Mouse (Mus musculus): ENCODE results near the gene Arntl. TPM values are rescaled to one million over a fixed set of nuclear protein-coding genes. Genes with fewer than 3 reads are reported as not detected.
"Not testable (repeated sequence)": the region's sequence is repeated elsewhere in the genome, so short reads cannot be mapped to it uniquely, and the experiment has no call there.

Gene Arntl
- polyA plus RNA-seq, 1 experiment from 2014 or later: 6.2 TPM

- Histone ChIP-seq H3K27ac (replicated peaks) (no peak overlapping the region), H3K9ac (no peak overlapping the region), H3K27me3 (replicated peaks) (no peaks in the 10 kb centered on the region), H3K4me1 (peaks cover 56% of the 10 kb centered on the region), H3K9me3 (no peaks in the 10 kb centered on the region), H3K36me3 (no peaks in the 10 kb centered on the region), H3K4me2 (no peak overlapping the region), H3K4me3 (no peak overlapping the region)
- ATAC-seq (ENCODE audit: extremely low read depth, insufficient number of reproducible peaks, low FRiP score, low TSS enrichment): no peak
- WGBS: 87% methylated on average over 7 of the region's 7 CpGs
These were observed 46.6 kb downstream of the Arntl start for GRCm38 (mm10) chr7:113253777-113254405.

- Histone ChIP-seq H3K27ac (replicated peaks) (no peak overlapping the region), H3K9me3 (no peaks in the 10 kb centered on the region), H3K4me1 (peaks cover 52% of the 10 kb centered on the region), H3K4me2 (no peak overlapping the region), H3K4me3 (no peak overlapping the region), H3K36me3 (no peaks in the 10 kb centered on the region), H3K9ac (no peak overlapping the region), H3K27me3 (replicated peaks) (no peaks in the 10 kb centered on the region)
- WGBS: 52% methylated on average over 4 of the region's 4 CpGs
- no peak for ATAC-seq (ENCODE audit: extremely low read depth, insufficient number of reproducible peaks, low FRiP score, low TSS enrichment)
These were observed 48.8 kb downstream of the Arntl start for GRCm38 (mm10) chr7:113256046-113256445.

- ATAC-seq (ENCODE audit: extremely low read depth, insufficient number of reproducible peaks, low FRiP score, low TSS enrichment): no peak
- H3K27me3 ChIP-seq (replicated peaks): no peaks in the 10 kb centered on the region
- H3K9me3 ChIP-seq: no peaks in the 10 kb centered on the region
- no peak overlapping the region for H3K27ac ChIP-seq (replicated peaks)
- H3K4me2 ChIP-seq: no peak overlapping the region
- H3K4me3 ChIP-seq: no peak overlapping the region
- H3K9ac ChIP-seq: no peak overlapping the region
- WGBS: 70% methylated on average over 4 of the region's 4 CpGs
- H3K4me1 ChIP-seq: peaks cover 46% of the 10 kb centered on the region
- H3K36me3 ChIP-seq: no peaks in the 10 kb centered on the region
These were observed 51.2 kb downstream of the Arntl start for GRCm38 (mm10) chr7:113258430-113258829.

- H3K4me3 ChIP-seq: no peak overlapping the region
These were observed 53.3 kb downstream of the Arntl start for GRCm38 (mm10) chr7:113260321-113261167.

DNA sequence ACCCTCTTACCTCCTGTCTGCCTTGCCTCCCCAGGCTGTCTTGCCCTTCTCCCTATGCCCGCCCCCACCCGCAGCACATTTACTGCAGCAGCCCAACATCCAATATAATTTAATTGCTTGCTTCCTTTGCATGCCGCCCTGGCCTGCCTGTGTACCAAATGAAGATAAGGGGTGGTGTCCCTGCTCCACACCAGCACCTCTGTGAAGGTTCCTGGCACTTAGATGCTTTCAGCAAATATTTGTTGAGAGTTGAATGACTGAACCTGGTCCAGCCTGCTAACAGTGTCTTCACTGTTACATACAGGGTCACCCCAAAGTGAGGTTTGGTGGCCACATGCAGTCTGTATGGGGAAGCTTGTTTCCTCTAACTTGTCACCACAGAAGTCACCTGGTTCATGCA is 54.4 kb downstream of the Arntl start:
- H3K4me1 ChIP-seq: peaks cover 32% of the 10 kb centered on the region
- H3K9me3 ChIP-seq: no peaks in the 10 kb centered on the region
- ATAC-seq (ENCODE audit: extremely low read depth, insufficient number of reproducible peaks, low FRiP score, low TSS enrichment): no peak
- H3K27me3 ChIP-seq (replicated peaks): no peaks in the 10 kb centered on the region
- no peaks in the 10 kb centered on the region for H3K36me3 ChIP-seq
- WGBS: 66% methylated on average over 3 of the region's 3 CpGs
- no peak overlapping the region for H3K27ac ChIP-seq (replicated peaks)
- no peak overlapping the region for H3K9ac ChIP-seq
- no peak overlapping the region for H3K4me3 ChIP-seq
- no peak overlapping the region for H3K4me2 ChIP-seq

More at GRCm38 (mm10) chr7:113260321-113261167, 53.3 kb downstream of the Arntl start:
- Histone ChIP-seq H3K36me3 (no peaks in the 10 kb centered on the region), H3K9me3 (no peaks in the 10 kb centered on the region), H3K27ac (replicated peaks) (0 out of 2 replicates have a peak overlapping the region, but pooled peaks have one; percentile 54), H3K4me1 (peaks cover 38% of the 10 kb centered on the region), H3K4me2 (no peak overlapping the region), H3K27me3 (replicated peaks) (no peaks in the 10 kb centered on the region), H3K9ac (no peak overlapping the region)
- 70% methylated on average over 21 of the region's 21 CpGs for WGBS
- no peak for ATAC-seq (ENCODE audit: extremely low read depth, insufficient number of reproducible peaks, low FRiP score, low TSS enrichment)

GRCm38 (mm10) chr7:113262510-113263467 is 55.5 kb downstream of the Arntl start:
- not testable (repeated sequence) for H3K4me3 ChIP-seq; ATAC-seq (ENCODE audit: extremely low read depth, insufficient number of reproducible peaks, low FRiP score, low TSS enrichment); H3K9ac ChIP-seq; H3K4me2 ChIP-seq; H3K27me3 ChIP-seq (replicated peaks); H3K27ac ChIP-seq (replicated peaks); H3K9me3 ChIP-seq; H3K36me3 ChIP-seq
- peaks cover 32% of the 10 kb centered on the region for H3K4me1 ChIP-seq
- WGBS: 43% methylated on average over 14 of the region's 14 CpGs

DNA sequence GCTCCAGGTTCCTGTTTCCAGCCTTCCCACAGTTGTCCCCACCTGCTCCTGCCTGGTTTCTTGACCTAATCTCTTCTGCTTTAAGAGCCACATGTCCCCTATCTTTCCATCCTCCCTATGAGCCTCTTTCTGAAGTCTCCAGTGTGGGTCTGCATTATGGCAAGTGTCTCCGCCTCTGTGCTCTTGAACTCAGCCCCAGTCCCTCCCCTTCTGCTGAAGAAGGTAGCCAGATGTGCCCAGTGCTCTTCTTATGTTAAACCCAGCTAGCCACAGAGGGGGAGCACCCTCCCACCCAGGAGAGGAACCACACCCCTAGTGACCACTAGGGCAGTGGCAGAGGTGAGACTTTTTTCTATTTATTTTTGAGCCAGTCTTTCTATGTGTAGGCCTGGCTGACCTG is 56.7 kb downstream of the Arntl start:
- no peak for ATAC-seq (ENCODE audit: extremely low read depth, insufficient number of reproducible peaks, low FRiP score, low TSS enrichment)

GRCm38 (mm10) chr7:113268287-113268686 is 61.0 kb downstream of the Arntl start:
- Histone ChIP-seq H3K4me1 (peaks cover 16% of the 10 kb centered on the region), H3K9ac (no peak overlapping the region), H3K9me3 (no peaks in the 10 kb centered on the region), H3K27ac (replicated peaks) (no peak overlapping the region), H3K4me3 (no peak overlapping the region), H3K27me3 (replicated peaks) (no peaks in the 10 kb centered on the region), H3K4me2 (no peak overlapping the region), H3K36me3 (no peaks in the 10 kb centered on the region)
- no peak for ATAC-seq (ENCODE audit: extremely low read depth, insufficient number of reproducible peaks, low FRiP score, low TSS enrichment)
- WGBS: 74% methylated on average over 9 of the region's 9 CpGs

More for the DNA sequence above, 56.7 kb downstream of the Arntl start:
- H3K4me1 ChIP-seq: peaks cover 32% of the 10 kb centered on the region
- H3K36me3 ChIP-seq: no peaks in the 10 kb centered on the region
- WGBS: 81% methylated on average over 1 of the region's 1 CpGs
- H3K9me3 ChIP-seq: no peaks in the 10 kb centered on the region
- no peak overlapping the region for H3K9ac ChIP-seq
- no peaks in the 10 kb centered on the region for H3K27me3 ChIP-seq (replicated peaks)
- no peak overlapping the region for H3K4me3 ChIP-seq
- no peak overlapping the region for H3K27ac ChIP-seq (replicated peaks)
- no peak overlapping the region for H3K4me2 ChIP-seq

GRCm38 (mm10) chr7:113269081-113269480 is 61.8 kb downstream of the Arntl start:
- Histone ChIP-seq H3K9ac (no peak overlapping the region), H3K27ac (replicated peaks) (no peak overlapping the region), H3K9me3 (no peaks in the 10 kb centered on the region), H3K4me3 (no peak overlapping the region), H3K4me2 (no peak overlapping the region), H3K27me3 (replicated peaks) (no peaks in the 10 kb centered on the region), H3K36me3 (no peaks in the 10 kb centered on the region), H3K4me1 (peaks cover 16% of the 10 kb centered on the region)
- ATAC-seq (ENCODE audit: extremely low read depth, insufficient number of reproducible peaks, low FRiP score, low TSS enrichment): no peak

DNA sequence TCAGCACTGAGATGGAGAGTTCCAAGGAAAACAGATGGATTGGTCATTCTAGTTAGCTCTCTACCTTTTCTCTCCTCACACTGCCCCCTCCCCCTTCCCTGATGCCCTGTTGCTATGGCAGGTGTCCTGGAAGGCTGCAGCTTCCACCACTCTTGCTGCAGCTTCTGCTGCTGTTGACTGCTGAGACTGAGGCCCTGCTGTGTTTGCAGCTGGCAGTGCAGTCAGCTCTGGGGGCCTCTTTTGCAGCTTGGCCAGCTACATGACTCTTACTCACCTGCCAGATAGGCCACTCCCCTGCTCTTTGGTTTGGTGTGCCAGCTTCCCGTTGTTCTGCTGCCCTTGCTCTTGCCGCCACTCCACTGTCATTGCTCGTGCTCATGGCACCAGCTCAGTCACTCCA is 62.7 kb downstream of the Arntl start:
- Histone ChIP-seq H3K27me3 (replicated peaks) (no peaks in the 10 kb centered on the region), H3K4me3 (no peak overlapping the region), H3K4me2 (no peak overlapping the region), H3K4me1 (peaks cover 16% of the 10 kb centered on the region), H3K36me3 (no peaks in the 10 kb centered on the region), H3K27ac (replicated peaks) (no peak overlapping the region), H3K9ac (no peak overlapping the region; the same call in 1 of the 2 replicates), H3K9me3 (no peaks in the 10 kb centered on the region)
- no peak for ATAC-seq (ENCODE audit: extremely low read depth, insufficient number of reproducible peaks, low FRiP score, low TSS enrichment)
- 52% methylated on average over 3 of the region's 3 CpGs for WGBS

DNA sequence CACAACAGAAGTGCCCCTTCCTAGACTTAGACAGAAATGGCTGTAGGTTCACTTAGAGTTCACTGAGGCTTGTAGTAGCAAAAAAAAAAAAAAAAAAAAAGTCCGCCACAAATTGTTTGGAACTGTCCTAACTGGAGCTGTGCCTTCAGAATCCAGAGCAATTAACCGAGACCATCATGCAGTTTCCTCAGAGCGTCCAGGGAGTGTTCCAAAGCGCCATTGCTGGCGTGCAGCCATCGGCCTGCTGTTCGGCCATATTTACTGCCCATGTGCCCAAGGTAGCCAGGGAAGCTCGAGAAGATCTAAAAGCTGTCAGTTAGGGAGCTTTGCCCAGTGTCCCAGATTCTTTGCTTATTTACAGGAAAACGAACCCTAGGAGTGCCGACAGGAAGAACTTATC is 63.3 kb downstream of the Arntl start:
- H3K4me1 ChIP-seq: peaks cover 16% of the 10 kb centered on the region
- H3K9me3 ChIP-seq: no peaks in the 10 kb centered on the region
- H3K9ac ChIP-seq: no peak overlapping the region
- H3K4me2 ChIP-seq: no peak overlapping the region
- WGBS: 66% methylated on average over 10 of the region's 10 CpGs
- H3K36me3 ChIP-seq: no peaks in the 10 kb centered on the region
- H3K27me3 ChIP-seq (replicated peaks): no peaks in the 10 kb centered on the region
- no peak overlapping the region for H3K27ac ChIP-seq (replicated peaks)
- no peak overlapping the region for H3K4me3 ChIP-seq
- ATAC-seq (ENCODE audit: extremely low read depth, insufficient number of reproducible peaks, low FRiP score, low TSS enrichment): no peak
